Mouse (Mus musculus): ENCODE measurements around the gene Ifi47. TPM values are rescaled to one million over a fixed set of nuclear protein-coding genes. Genes with fewer than 3 reads are reported as not detected.
"Not testable (repeated sequence)": the region's sequence is repeated elsewhere in the genome, so short reads cannot be mapped to it uniquely, and the experiment has no call there.

The Ifi47 gene
- 0.48 and 0.61 TPM in 2 replicates for polyA plus RNA-seq (2016; fragmentation: Nextera tagmentation; extraction: Ambion mirVana)

GRCm38 (mm10) chr11:49076001-49076757 is at the start of gene Ifi47:
Gene Ifi47, plus strand, starts transcription at chr11:49076587.
- not testable (repeated sequence) for H3K27ac ChIP-seq; ATAC-seq (ENCODE audit: low FRiP score, low read depth); H3K36me3 ChIP-seq; H3K4me1 ChIP-seq; H3K9me3 ChIP-seq; H3K9ac ChIP-seq; H3K27me3 ChIP-seq (replicated peaks); H3K4me3 ChIP-seq; H3K4me2 ChIP-seq (replicated peaks)
- WGBS: 84% methylated on average over 6 of the region's 6 CpGs

- H3K4me2 ChIP-seq (replicated peaks); H3K27ac ChIP-seq; H3K4me3 ChIP-seq; H3K36me3 ChIP-seq; H3K9me3 ChIP-seq; H3K27me3 ChIP-seq (replicated peaks); H3K9ac ChIP-seq; H3K4me1 ChIP-seq; ATAC-seq (ENCODE audit: low FRiP score, low read depth): not testable (repeated sequence)
Observed at GRCm38 (mm10) chr11:49050064-49050463, 26.3 kb upstream of the Ifi47 start.

GRCm38 (mm10) chr11:49051093-49051891 is 25.1 kb upstream of the Ifi47 start, which contains the start of gene 9930111J21Rik2:
Gene 9930111J21Rik2, minus strand, starts transcription at chr11:49051242.
- not testable (repeated sequence) for H3K9ac ChIP-seq; H3K9me3 ChIP-seq; ATAC-seq (ENCODE audit: low FRiP score, low read depth); H3K4me2 ChIP-seq (replicated peaks); H3K27ac ChIP-seq; H3K4me3 ChIP-seq; H3K36me3 ChIP-seq; H3K27me3 ChIP-seq (replicated peaks); H3K4me1 ChIP-seq
- 90% methylated on average over 1 of the region's 6 CpGs for WGBS

GRCm38 (mm10) chr11:49051894-49052293 is 24.5 kb upstream of the Ifi47 start:
- no CpG with 5 or more reads among the region's 5 CpGs for WGBS
- not testable (repeated sequence) for H3K4me1 ChIP-seq; H3K36me3 ChIP-seq; ATAC-seq (ENCODE audit: low FRiP score, low read depth); H3K9me3 ChIP-seq; H3K27ac ChIP-seq; H3K4me3 ChIP-seq; H3K27me3 ChIP-seq (replicated peaks); H3K4me2 ChIP-seq (replicated peaks); H3K9ac ChIP-seq

- not testable (repeated sequence) for H3K27ac ChIP-seq; H3K4me1 ChIP-seq; H3K4me3 ChIP-seq; ATAC-seq (ENCODE audit: low FRiP score, low read depth); H3K9me3 ChIP-seq; H3K36me3 ChIP-seq; H3K9ac ChIP-seq; H3K27me3 ChIP-seq (replicated peaks); H3K4me2 ChIP-seq (replicated peaks)
- WGBS: 100% methylated on average over 2 of the region's 3 CpGs
Observed at GRCm38 (mm10) chr11:49060061-49060460, 16.3 kb upstream of the Ifi47 start.

- H3K9ac ChIP-seq; H3K27ac ChIP-seq; H3K9me3 ChIP-seq; H3K4me3 ChIP-seq; ATAC-seq (ENCODE audit: low FRiP score, low read depth); H3K27me3 ChIP-seq (replicated peaks); H3K4me2 ChIP-seq (replicated peaks); H3K36me3 ChIP-seq; H3K4me1 ChIP-seq: not testable (repeated sequence)
- 67% methylated on average over 2 of the region's 2 CpGs for WGBS
Observed at GRCm38 (mm10) chr11:49061865-49062264, 14.5 kb upstream of the Ifi47 start.

- not testable (repeated sequence) for H3K27me3 ChIP-seq (replicated peaks); H3K9me3 ChIP-seq; H3K27ac ChIP-seq; H3K4me1 ChIP-seq; H3K4me3 ChIP-seq; H3K36me3 ChIP-seq; H3K4me2 ChIP-seq (replicated peaks); H3K9ac ChIP-seq; ATAC-seq (ENCODE audit: low FRiP score, low read depth)
- 89% methylated on average over 5 of the region's 5 CpGs for WGBS
Observed at GRCm38 (mm10) chr11:49063713-49064469, 12.5 kb upstream of the Ifi47 start, which contains the start of gene Tgtp2. Gene Tgtp2, minus strand, starts transcription at chr11:49064206.

GRCm38 (mm10) chr11:49068358-49068757 is 8.0 kb upstream of the Ifi47 start:
- 95% methylated on average over 1 of the region's 1 CpGs for WGBS
- H3K9ac ChIP-seq: no peak overlapping the region
- no peaks in the 10 kb centered on the region for H3K27me3 ChIP-seq (replicated peaks)

GRCm38 (mm10) chr11:49077012-49077411 is 625 bp downstream of the Ifi47 start:
- Histone ChIP-seq H3K4me3 (no peak overlapping the region), H3K9ac (no peak overlapping the region), H3K4me1 (no peaks in the 10 kb centered on the region), H3K9me3 (no peaks in the 10 kb centered on the region), H3K27me3 (replicated peaks) (no peaks in the 10 kb centered on the region), H3K4me2 (replicated peaks) (no peak overlapping the region), H3K36me3 (no peaks in the 10 kb centered on the region), H3K27ac (no peak overlapping the region)
- WGBS: 84% methylated on average over 1 of the region's 1 CpGs
- ATAC-seq (ENCODE audit: low FRiP score, low read depth): no peak

More at GRCm38 (mm10) chr11:49068358-49068757, 8.0 kb upstream of the Ifi47 start:
- Histone ChIP-seq H3K4me2 (replicated peaks) (no peak overlapping the region), H3K36me3 (no peaks in the 10 kb centered on the region), H3K4me3 (no peak overlapping the region), H3K27ac (no peak overlapping the region), H3K9me3 (no peaks in the 10 kb centered on the region), H3K4me1 (no peaks in the 10 kb centered on the region)
- ATAC-seq (ENCODE audit: low FRiP score, low read depth): no peak

GRCm38 (mm10) chr11:49078719-49079118 is 2.3 kb downstream of the Ifi47 start:
- no peaks in the 10 kb centered on the region for H3K4me1 ChIP-seq
- H3K9ac ChIP-seq: no peak overlapping the region
- ATAC-seq (ENCODE audit: low FRiP score, low read depth): no peak
- WGBS: 88% methylated on average over 3 of the region's 3 CpGs
- H3K9me3 ChIP-seq: no peaks in the 10 kb centered on the region
- no peaks in the 10 kb centered on the region for H3K27me3 ChIP-seq (replicated peaks)
- H3K4me3 ChIP-seq: no peak overlapping the region
- H3K27ac ChIP-seq: no peak overlapping the region
- H3K4me2 ChIP-seq (replicated peaks): no peak overlapping the region
- H3K36me3 ChIP-seq: no peaks in the 10 kb centered on the region

- ATAC-seq (ENCODE audit: low FRiP score, low read depth): no peak
Observed at GRCm38 (mm10) chr11:49080636-49081035, 4.2 kb downstream of the Ifi47 start.

GRCm38 (mm10) chr11:49081356-49081755 is 5.0 kb downstream of the Ifi47 start:
- Histone ChIP-seq H3K27ac (no peak overlapping the region), H3K4me2 (replicated peaks) (no peak overlapping the region), H3K4me3 (no peak overlapping the region), H3K9ac (no peak overlapping the region), H3K4me1 (no peaks in the 10 kb centered on the region), H3K27me3 (replicated peaks) (no peaks in the 10 kb centered on the region), H3K36me3 (no peaks in the 10 kb centered on the region), H3K9me3 (no peaks in the 10 kb centered on the region)
- 89% methylated on average over 4 of the region's 4 CpGs for WGBS
- no peak for ATAC-seq (ENCODE audit: low FRiP score, low read depth)

More at GRCm38 (mm10) chr11:49080636-49081035, 4.2 kb downstream of the Ifi47 start:
- no peak overlapping the region for H3K27ac ChIP-seq
- no peak overlapping the region for H3K4me3 ChIP-seq
- H3K36me3 ChIP-seq: no peaks in the 10 kb centered on the region
- H3K27me3 ChIP-seq (replicated peaks): no peaks in the 10 kb centered on the region
- no peak overlapping the region for H3K4me2 ChIP-seq (replicated peaks)
- 86% methylated on average over 1 of the region's 1 CpGs for WGBS
- H3K9ac ChIP-seq: no peak overlapping the region
- H3K9me3 ChIP-seq: no peaks in the 10 kb centered on the region
- H3K4me1 ChIP-seq: no peaks in the 10 kb centered on the region

Measured in neural tube, embryonic 12.5 days (tissue).